Mouse (Mus musculus) CH12.LX (cell line): ENCODE measurements at regions not wholly inside any gene's neighbourhood (a gene's known extent, or its start where the extent isn't known, plus 50 kb on each side); places are given as distances from the start of the nearest gene placed in this dataset.

ENCODE experiments used
- DNase-seq: peaks from one replicate; pipeline ENCODE4 v3.0.0-alpha.2; 2013; ENCODE audit errors: extremely low read depth
- H3K27ac ChIP-seq: 2 replicates; pipeline ENCODE4 v1.5.1; 2012; ENCODE audit warnings: low read depth, mild to moderate bottlenecking, control low read depth, moderate library complexity; ENCODE audit not compliant: insufficient read depth
- H3K27me3 ChIP-seq: replicated peaks from 2 replicates; pipeline ENCODE3; 2012; ENCODE audit warnings: inconsistent platforms
- H3K36me3 ChIP-seq, 2 experiments: replicated peaks in 1 of 2; 2 replicates each; pipeline versions ENCODE3 to v1.6.1; 2012; ENCODE audit warnings: inconsistent platforms in 1 of 2, low read length in 1 of 2, mild to moderate bottlenecking in 1 of 2, mixed read lengths in 1 of 2, moderate library complexity in 1 of 2; ENCODE audit not compliant: control insufficient read depth in 1 of 2, insufficient read depth in 1 of 2
- H3K4me1 ChIP-seq, 2 experiments: 2 replicates each; pipeline ENCODE4 v1.6.1; 2012; ENCODE audit warnings: inconsistent platforms in 1 of 2, moderate library complexity in 1 of 2; ENCODE audit not compliant: insufficient read depth in 2 of 2, control insufficient read depth in 1 of 2
- H3K4me2 ChIP-seq: 2 replicates; pipeline ENCODE4 v1.6.1; 2012; ENCODE audit warnings: low read depth, mild to moderate bottlenecking, control low read depth; ENCODE audit not compliant: poor library complexity, insufficient read depth, severe bottlenecking
- H3K4me3 ChIP-seq, 3 experiments: fragments of 150-350 bp in 1 of 3; sonication (generic) in 1 of 3; replicated peaks in 1 of 3; 2 replicates each; pipeline versions ENCODE3 to v1.5.1; 2011 to 2012; ENCODE audit warnings: low read depth in 2 of 3, low read length in 2 of 3, mild to moderate bottlenecking in 2 of 3, moderate library complexity in 2 of 3, control low read depth in 1 of 3, improper control_type of control experiment in 1 of 3, inconsistent platforms in 1 of 3, mixed read lengths in 1 of 3; ENCODE audit not compliant: poor library complexity in 1 of 3
- H3K79me2 ChIP-seq: replicated peaks from 2 replicates; pipeline ENCODE4 v1.6.1; 2012; ENCODE audit warnings: mild to moderate bottlenecking, moderate library complexity; ENCODE audit not compliant: control insufficient read depth, poor library complexity, insufficient read depth, severe bottlenecking; ENCODE audit errors: extremely low read depth
- H3K9ac ChIP-seq: 2 replicates; pipeline ENCODE4 v1.6.1; 2012; ENCODE audit warnings: low read depth, mild to moderate bottlenecking, control low read depth, moderate library complexity; ENCODE audit not compliant: insufficient read depth
- H3K9me3 ChIP-seq: replicated peaks from 2 replicates; pipeline ENCODE3; 2012; ENCODE audit warnings: low read length, inconsistent platforms, mixed read lengths
- CHD1 ChIP-seq: IDR thresholded peaks from 2 replicates; pipeline ENCODE4 v1.6.1; 2012; ENCODE audit warnings: low read depth, low read length, improper control_type of control experiment, inconsistent platforms
- CHD2 ChIP-seq: IDR thresholded peaks from 2 replicates; pipeline ENCODE4 v1.6.1; 2011; ENCODE audit warnings: low read length, improper control_type of control experiment
- CTCF ChIP-seq, 2 experiments: IDR thresholded peaks in 1 of 2; conservative IDR thresholded peaks in 1 of 2; 2 replicates each; pipeline ENCODE4 v1.5.1; 2011 to 2012; ENCODE audit warnings: low read depth in 2 of 2, low read length in 2 of 2, improper control_type of control experiment in 1 of 2, inconsistent platforms in 1 of 2, mild to moderate bottlenecking in 1 of 2, moderate library complexity in 1 of 2
- E2F4 ChIP-seq: IDR thresholded peaks from 2 replicates; pipeline ENCODE4 v1.6.1; 2011; ENCODE audit warnings: low read depth, low read length, improper control_type of control experiment; ENCODE audit not compliant: insufficient replicate concordance
- ELF1 ChIP-seq: IDR thresholded peaks from 2 replicates; pipeline ENCODE4 v1.6.1; 2014; ENCODE audit warnings: low read depth, mild to moderate bottlenecking, inconsistent platforms, low read length, improper control_type of control experiment
- EP300 ChIP-seq: IDR thresholded peaks from 2 replicates; pipeline ENCODE4 v1.6.1; 2011; ENCODE audit warnings: low read length, improper control_type of control experiment
- GABPA ChIP-seq: IDR thresholded peaks from 2 replicates; pipeline ENCODE4 v1.6.1; 2012; ENCODE audit warnings: low read depth, low read length, improper control_type of control experiment, inconsistent platforms; ENCODE audit not compliant: insufficient replicate concordance
- HCFC1 ChIP-seq: IDR thresholded peaks from 2 replicates; pipeline ENCODE4 v1.6.1; 2012; ENCODE audit warnings: low read depth, mild to moderate bottlenecking, inconsistent platforms, low read length, improper control_type of control experiment
- JUN ChIP-seq: IDR thresholded peaks from 2 replicates; pipeline ENCODE4 v1.6.1; 2011; ENCODE audit warnings: low read depth, mild to moderate bottlenecking, low read length, improper control_type of control experiment, moderate library complexity; ENCODE audit not compliant: insufficient read depth
- JUND ChIP-seq: conservative IDR thresholded peaks from 2 replicates; pipeline ENCODE4 v1.6.1; 2011; ENCODE audit warnings: low read depth, low read length, improper control_type of control experiment
- MAFK ChIP-seq: IDR thresholded peaks from 2 replicates; pipeline ENCODE4 v1.6.1; 2011; ENCODE audit warnings: low read length, improper control_type of control experiment; ENCODE audit not compliant: insufficient replicate concordance
- MAX ChIP-seq: IDR thresholded peaks from 2 replicates; pipeline ENCODE4 v1.6.1; 2011; ENCODE audit warnings: low read length, improper control_type of control experiment
- MAZ ChIP-seq: IDR thresholded peaks from 2 replicates; pipeline ENCODE4 v1.6.1; 2012; ENCODE audit warnings: low read depth, mild to moderate bottlenecking, inconsistent platforms, low read length, improper control_type of control experiment, moderate library complexity
- MXI1 ChIP-seq: IDR thresholded peaks from 2 replicates; pipeline ENCODE4 v1.6.1; 2011; ENCODE audit warnings: mild to moderate bottlenecking, low read depth, low read length, improper control_type of control experiment
- MYC ChIP-seq: IDR thresholded peaks from 2 replicates; pipeline ENCODE4 v1.6.1; 2011; ENCODE audit warnings: low read depth, mild to moderate bottlenecking, improper control_type of control experiment, low read length
- NRF1 ChIP-seq: IDR thresholded peaks from 2 replicates; pipeline ENCODE4 v1.6.1; 2014; ENCODE audit warnings: low read depth, mild to moderate bottlenecking, inconsistent platforms, low read length, improper control_type of control experiment, moderate library complexity
- PAX5 ChIP-seq: IDR thresholded peaks from 2 replicates; pipeline ENCODE4 v1.6.1; 2012; ENCODE audit warnings: low read length, inconsistent platforms, mixed read lengths
- POLR2A ChIP-seq: IDR thresholded peaks from 2 replicates; pipeline ENCODE4 v1.6.1; 2011; ENCODE audit warnings: low read depth, mild to moderate bottlenecking, improper control_type of control experiment, low read length
- POLR2AphosphoS2 ChIP-seq: IDR thresholded peaks from 2 replicates; pipeline ENCODE4 v1.6.1; 2011; ENCODE audit warnings: low read depth, low read length, improper control_type of control experiment
- RAD21 ChIP-seq: IDR thresholded peaks from 2 replicates; pipeline ENCODE4 v1.6.1; 2011; ENCODE audit warnings: low read depth, mild to moderate bottlenecking, low read length, improper control_type of control experiment, moderate library complexity
- RCOR1 ChIP-seq: conservative IDR thresholded peaks from 2 replicates; pipeline ENCODE4 v1.6.1; 2012; ENCODE audit warnings: low read depth, mild to moderate bottlenecking, inconsistent platforms, low read length, improper control_type of control experiment
- SIN3A ChIP-seq: IDR thresholded peaks from 2 replicates; pipeline ENCODE4 v1.6.1; 2012; ENCODE audit warnings: low read length, improper control_type of control experiment, inconsistent platforms
- TCF12 ChIP-seq: IDR thresholded peaks from 2 replicates; pipeline ENCODE4 v1.6.1; 2014; ENCODE audit warnings: low read depth, mild to moderate bottlenecking, inconsistent platforms, low read length, improper control_type of control experiment
- UBTF ChIP-seq: IDR thresholded peaks from 2 replicates; pipeline ENCODE4 v1.6.1; 2012; ENCODE audit warnings: low read depth, mild to moderate bottlenecking, inconsistent platforms, low read length, improper control_type of control experiment, moderate library complexity
- USF1 ChIP-seq: IDR thresholded peaks from 2 replicates; pipeline ENCODE4 v1.6.1; 2014; ENCODE audit warnings: low read depth, mild to moderate bottlenecking, inconsistent platforms, low read length, improper control_type of control experiment
- USF2 ChIP-seq: conservative IDR thresholded peaks from 2 replicates; pipeline ENCODE4 v1.6.1; 2011; ENCODE audit warnings: low read depth, low read length, improper control_type of control experiment
- ZC3H11A ChIP-seq: IDR thresholded peaks from 2 replicates; pipeline ENCODE4 v1.6.1; 2012; ENCODE audit warnings: low read depth, mild to moderate bottlenecking, inconsistent platforms, low read length, improper control_type of control experiment
- ZKSCAN1 ChIP-seq: IDR thresholded peaks from 2 replicates; pipeline ENCODE4 v1.6.1; 2012; ENCODE audit warnings: low read depth, inconsistent platforms, low read length, improper control_type of control experiment, borderline replicate concordance
- ZNF384 ChIP-seq: IDR thresholded peaks from 2 replicates; pipeline ENCODE4 v1.6.1; 2012; ENCODE audit warnings: low read depth, low read length, improper control_type of control experiment, inconsistent platforms
- dilution Hi-C: fragments of 300-500 bp; cut with MboI; formaldehyde crosslinking; loops from 2 replicates; pipeline ENCODE4 v1.14.3; 2020; ENCODE audit warnings: low sequenced_read_pairs; ENCODE audit not compliant: extremely low pct_unique_long_range_greater_than_20kb, extremely low pct_ligation_motif_present
- in situ Hi-C: fragments of 300-500 bp; cut with MboI; formaldehyde crosslinking; loops from 3 replicates; pipeline ENCODE4 v1.14.3; 2019; ENCODE audit warnings: low sequenced_read_pairs, low pct_ligation_motif_present, low pct_unique_long_range_greater_than_20kb, mixed read lengths

GRCm38 (mm10) chr11:8061573-8061972 is 602.8 kb downstream of the Tns3 start:
- Histone ChIP-seq H3K79me2 (no peaks in the 10 kb centered on the region), H3K27ac (no peak overlapping the region), H3K9ac (no peak overlapping the region), H3K36me3 (no peaks in the 10 kb centered on the region), H3K4me1 (no peaks in the 10 kb centered on the region), H3K4me2 (no peak overlapping the region), H3K4me3 (no peak overlapping the region), H3K27me3 (no peaks in the 10 kb centered on the region), H3K9me3 (peaks cover 29% of the 10 kb centered on the region)
- in situ Hi-C loops (no loop called here), dilution Hi-C loops (no loop called here)
- no peak for DNase-seq
- TF ChIP-seq PAX5 (no peak), JUND (no peak), GABPA (no peak), UBTF (no peak), JUN (no peak), CTCF (conservative IDR thresholded peaks at IDR 0.05 in 1 of 2, IDR thresholded peaks at IDR 0.05 in 1 of 2; ENCODE audit: low read depth in 2 of 2, low read length in 2 of 2) (no peak), ELF1 (no peak), POLR2A (no peak), ZC3H11A (no peak), CHD1 (no peak), USF1 (no peak), RCOR1 (no peak), HCFC1 (no peak), NRF1 (no peak), MXI1 (no peak), EP300 (no peak)

GRCm38 (mm10) chr11:8051499-8051898 is 612.8 kb downstream of the Tns3 start:
- dilution Hi-C loops = no loop called here
- in situ Hi-C loops = no loop called here

More at GRCm38 (mm10) chr11:8051499-8051898, 612.8 kb downstream of the Tns3 start:
- Histone ChIP-seq H3K9ac (no peak overlapping the region), H3K27me3 (no peaks in the 10 kb centered on the region), H3K4me1 (no peaks in the 10 kb centered on the region), H3K27ac (no peak overlapping the region), H3K4me3 (no peak overlapping the region), H3K9me3 (peaks cover 32% of the 10 kb centered on the region), H3K4me2 (no peak overlapping the region), H3K36me3 (no peaks in the 10 kb centered on the region), H3K79me2 (no peaks in the 10 kb centered on the region)
- no peak for TF ChIP-seq MYC
- TF ChIP-seq NRF1 = no peak
- TF ChIP-seq ZNF384 = no peak
- no peak for TF ChIP-seq SIN3A
- TF ChIP-seq PAX5 = no peak
- no peak for TF ChIP-seq POLR2A
- TF ChIP-seq MAX = no peak
- no peak for TF ChIP-seq RAD21
- TF ChIP-seq POLR2AphosphoS2 = no peak
- TF ChIP-seq MAZ = no peak
- TF ChIP-seq GABPA = no peak
- TF ChIP-seq USF2 = no peak
- no peak for TF ChIP-seq TCF12
- no peak for TF ChIP-seq EP300
- no peak for TF ChIP-seq E2F4
- TF ChIP-seq ZKSCAN1 = no peak
- no peak for TF ChIP-seq CHD2
- TF ChIP-seq CTCF (conservative IDR thresholded peaks at IDR 0.05 in 1 of 2, IDR thresholded peaks at IDR 0.05 in 1 of 2; ENCODE audit: low read depth in 2 of 2, low read length in 2 of 2) = no peak
- no peak for TF ChIP-seq MAFK
- TF ChIP-seq ELF1 = no peak
- no peak for DNase-seq
